Mouse (Mus musculus) right cerebral cortex, postnatal 10 days (tissue): ENCODE results near the gene Mettl14.

Experiments
- DNase-seq, 2 experiments: peaks; one replicate each; pipeline ENCODE4 v3.0.0; 2021; ENCODE audit warnings: low spot score in 2 of 2

Gene Mettl14

DNA sequence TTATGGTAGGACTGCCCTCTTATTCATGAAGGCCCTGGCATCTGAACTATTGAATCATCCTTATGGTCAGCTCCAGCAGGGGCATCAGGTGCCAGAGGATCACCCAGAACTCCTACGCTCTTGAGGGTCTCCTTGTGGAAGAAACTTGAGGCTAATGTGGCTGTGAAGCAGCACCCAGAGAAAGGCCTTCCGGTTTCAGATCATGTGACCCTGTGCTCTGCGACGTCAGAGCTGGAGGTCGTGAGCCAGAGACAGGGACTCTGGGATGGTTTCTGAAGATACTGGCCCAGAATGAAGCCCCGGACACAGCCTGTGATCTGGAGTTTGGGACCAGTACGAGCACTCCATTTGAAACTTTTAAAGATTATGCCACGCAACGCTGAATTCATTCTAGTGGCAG lies 65.6 kb downstream of the Mettl14 start:
- DNase-seq, result no peak
